Mouse (Mus musculus): Measurements from ENCODE around the gene Tmem184c.
A peak's percentile ranks its signal among the peaks of the same experiment; 100 is the strongest.

Gene Tmem184c

DNA sequence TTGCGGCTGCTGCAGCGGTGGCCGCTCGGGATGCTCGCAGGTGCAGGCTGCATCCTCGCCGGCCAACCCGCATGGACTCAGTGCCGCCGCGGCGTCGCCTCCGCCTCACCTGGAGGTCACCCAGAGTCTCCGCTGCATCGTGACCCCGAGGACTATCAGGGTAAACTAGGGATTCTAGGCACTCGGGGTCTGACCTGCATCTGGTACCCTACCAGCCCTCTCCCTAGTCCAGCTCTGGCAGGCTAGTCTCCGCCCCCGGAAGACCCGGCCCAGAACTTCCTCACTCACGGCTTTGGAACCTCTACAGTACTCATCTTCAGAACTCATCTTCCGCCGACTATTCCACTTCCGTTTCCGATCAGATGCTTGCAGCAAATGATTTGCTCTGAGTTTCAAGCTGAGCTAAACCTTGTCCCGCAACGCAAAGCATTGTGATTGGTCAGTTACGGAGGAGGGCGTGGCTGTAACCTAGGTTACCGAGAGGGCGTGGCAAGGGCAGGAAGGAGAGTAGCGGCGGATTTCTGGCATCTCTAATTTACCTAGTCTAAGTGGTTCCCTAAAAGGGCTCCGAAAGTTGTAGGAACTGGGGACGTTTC, at the start of gene Tmem184c:
TSS of gene Tmem184c (minus strand) at position 325 of the 596 bp plus-strand sequence.
- DNase-seq (ENCODE audit: low read depth, low spot score): peak; percentile 96

DNA sequence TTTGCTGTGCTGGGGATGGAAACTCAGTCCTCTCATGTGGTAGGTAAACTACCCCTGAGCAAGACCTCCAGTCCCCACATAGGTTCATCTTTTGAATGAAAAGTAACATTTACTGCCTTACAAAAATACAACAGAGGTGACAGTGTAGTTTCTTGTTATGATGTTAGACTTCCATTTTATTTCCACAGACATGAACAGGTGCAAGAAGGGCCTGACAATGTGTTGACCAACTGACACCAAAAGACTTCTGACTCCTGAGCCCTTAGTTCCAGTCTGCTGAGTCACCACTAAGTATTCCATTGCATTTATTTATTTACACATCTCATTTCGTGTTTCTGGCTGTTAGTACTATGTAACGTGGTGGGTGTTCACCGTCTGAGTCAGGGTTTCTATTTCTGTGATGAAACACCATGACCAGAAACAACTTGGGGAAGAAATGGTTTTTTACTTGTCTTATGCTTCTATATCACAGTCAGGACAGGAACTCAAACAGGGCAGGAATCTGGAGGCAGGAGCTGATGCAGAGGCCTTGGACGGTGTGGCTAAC, 49.1 kb upstream of the Tmem184c start:
- no peak for DNase-seq (ENCODE audit: low read depth, low spot score)

DNA sequence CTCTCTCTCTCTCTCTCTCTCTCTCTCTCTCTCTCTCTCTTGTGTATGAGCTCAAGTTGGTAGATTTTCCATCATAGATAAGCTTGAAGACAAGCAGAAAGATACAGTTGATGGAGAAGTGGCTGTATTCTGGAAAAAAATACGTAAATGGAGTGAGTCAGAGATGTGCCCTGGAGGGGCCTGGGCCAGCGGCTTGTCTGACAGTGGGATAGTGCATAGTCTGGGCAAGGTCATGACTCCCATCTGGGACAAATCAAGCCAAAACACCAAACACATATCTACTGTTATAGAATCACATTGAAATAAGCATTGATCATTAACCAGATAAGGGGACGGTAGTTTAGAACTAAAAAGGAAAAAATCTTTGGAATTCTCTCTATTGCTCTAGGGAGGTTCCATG, 47.9 kb upstream of the Tmem184c start:
- no peak for DNase-seq (ENCODE audit: low read depth, low spot score)

DNA sequence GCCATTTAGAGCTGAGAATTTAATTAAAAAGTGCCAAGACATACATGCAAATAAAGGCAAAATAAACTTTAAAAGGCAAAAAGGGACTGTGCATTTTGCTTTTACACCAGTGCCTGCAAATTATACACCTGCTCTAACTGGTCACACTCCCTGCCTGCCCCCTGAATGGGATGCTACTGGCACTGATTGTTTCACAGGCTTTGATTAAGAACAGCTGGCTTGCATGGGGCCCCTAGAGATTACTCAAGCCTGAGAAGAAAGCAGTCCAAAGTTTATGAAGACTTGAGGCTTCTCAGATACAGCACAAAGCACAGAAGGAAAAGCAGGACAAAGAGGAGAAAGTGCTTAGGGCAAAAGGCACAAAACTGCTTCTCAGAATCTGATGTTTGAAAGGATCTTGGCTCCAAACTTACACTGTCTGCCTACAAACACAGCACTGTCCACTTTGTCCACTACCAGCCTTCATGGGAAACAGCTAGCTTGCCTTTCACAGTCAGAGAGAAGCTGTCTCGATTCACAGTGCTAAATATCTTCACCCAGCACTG, 40.2 kb upstream of the Tmem184c start:
- no peak for DNase-seq (ENCODE audit: low read depth, low spot score)

DNA sequence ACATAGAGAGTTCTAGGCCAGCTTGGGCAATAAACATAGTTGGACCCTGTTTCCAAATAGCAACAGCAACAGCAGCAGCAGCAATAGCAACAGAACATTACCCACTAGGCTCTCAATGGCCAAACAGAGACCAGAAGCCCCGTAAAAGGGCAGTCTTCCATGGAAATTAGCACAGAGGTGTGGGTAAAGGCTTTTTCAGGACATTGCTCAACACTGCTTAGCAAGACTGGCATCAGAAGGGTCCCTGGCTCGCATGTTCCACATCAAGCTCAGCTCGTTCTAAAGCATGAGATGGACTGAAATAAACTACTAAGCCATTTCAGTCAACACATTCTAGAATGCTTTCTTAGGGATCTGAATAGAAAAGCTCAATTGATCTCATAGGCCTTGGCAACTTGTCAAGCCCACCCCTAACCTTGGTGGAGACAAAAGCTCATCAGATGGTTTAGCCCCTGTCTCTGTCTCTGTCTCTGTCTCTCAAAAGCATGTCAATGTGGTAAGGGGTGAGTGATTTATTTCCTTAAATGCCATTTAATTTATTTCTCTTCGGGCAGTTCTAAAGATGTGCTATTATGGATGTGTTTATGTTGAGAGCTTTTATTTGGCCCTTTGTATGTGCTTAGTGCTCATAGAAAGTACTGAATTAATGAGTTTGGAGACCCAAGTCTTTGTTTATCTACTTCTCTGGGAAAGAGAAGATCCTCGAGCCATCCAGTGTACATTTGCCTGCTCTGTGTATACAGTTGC, 29.8 kb upstream of the Tmem184c start:
- DNase-seq (ENCODE audit: low read depth, low spot score): no peak

DNA sequence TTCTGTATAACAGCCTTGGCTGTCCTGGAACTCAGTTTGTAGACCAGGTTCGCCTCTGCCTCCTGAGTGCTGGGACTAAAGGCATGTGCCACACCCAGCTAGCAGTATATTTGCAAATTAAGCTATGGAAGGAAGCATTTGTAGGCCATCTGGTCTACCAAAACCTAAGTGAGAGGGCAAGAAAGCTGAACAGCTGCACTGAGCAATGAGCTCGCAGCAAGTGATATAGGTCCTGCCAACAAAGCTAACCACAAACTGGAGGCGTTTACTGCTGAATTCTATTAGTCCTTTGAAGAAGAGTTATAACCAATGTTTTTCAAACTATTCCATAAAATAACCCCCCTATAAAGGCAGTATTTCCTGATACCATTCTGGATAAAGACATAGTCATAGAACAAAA, 27.1 kb upstream of the Tmem184c start:
- DNase-seq (ENCODE audit: low read depth, low spot score): no peak

DNA sequence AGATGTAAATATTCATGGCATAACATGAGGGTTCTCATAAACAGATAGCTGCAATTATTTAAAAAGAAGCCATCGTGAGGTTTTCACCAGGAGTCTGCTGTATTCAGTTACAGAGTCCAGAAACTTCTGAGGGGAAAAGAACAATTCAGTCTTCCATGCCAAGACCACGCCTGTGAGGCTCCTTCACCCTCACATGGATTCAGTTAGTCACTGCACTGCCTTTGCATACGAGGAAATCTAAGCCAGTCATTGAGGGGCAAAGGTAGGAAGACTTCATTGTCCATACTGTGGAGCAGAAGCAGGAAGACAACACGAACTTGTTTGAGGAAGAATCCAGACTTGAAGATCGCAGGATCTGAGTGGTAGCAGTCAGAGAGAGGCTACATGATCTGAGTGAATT, 23.5 kb upstream of the Tmem184c start:
- DNase-seq (ENCODE audit: low read depth, low spot score): no peak

DNA sequence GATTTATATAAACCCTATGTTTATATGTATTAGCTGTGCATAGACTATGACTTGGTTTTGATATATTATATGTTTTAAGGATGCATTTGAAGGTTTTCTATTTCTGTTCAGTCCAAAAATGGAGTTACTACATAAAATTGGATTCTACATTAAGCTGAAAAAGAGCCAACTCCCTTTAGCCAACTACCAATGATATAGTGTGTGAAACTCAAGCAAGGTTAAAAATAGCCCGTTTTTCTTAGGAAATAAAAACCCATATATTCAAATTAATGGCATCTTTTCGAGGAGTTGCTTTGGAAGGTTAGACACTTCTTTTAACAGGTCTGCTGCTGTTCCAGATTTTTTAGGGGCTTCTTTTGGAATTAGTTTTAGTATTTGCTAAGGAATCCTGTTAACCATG, 22.7 kb upstream of the Tmem184c start:
- DNase-seq (ENCODE audit: low read depth, low spot score): no peak

DNA sequence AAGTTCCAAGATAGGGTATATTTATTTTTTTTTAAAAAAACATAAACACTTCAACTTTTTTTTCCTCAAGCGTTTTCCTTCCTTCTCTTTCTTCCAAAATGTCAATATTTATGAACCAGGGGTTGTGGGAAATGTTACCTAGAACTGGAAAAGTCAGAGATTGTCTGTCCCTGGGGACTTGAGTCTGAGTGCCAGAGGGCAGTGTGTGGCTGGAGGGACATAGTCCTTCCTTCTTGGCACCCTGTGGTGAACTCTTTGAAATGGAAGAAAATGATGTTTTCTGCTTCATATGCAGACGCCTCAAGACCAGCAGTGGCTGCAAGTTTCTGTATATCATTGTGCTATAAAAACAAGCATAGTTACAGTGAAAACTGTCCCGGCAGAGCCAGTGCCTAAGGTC, 20.2 kb upstream of the Tmem184c start:
- DNase-seq (ENCODE audit: low read depth, low spot score): no peak

DNA sequence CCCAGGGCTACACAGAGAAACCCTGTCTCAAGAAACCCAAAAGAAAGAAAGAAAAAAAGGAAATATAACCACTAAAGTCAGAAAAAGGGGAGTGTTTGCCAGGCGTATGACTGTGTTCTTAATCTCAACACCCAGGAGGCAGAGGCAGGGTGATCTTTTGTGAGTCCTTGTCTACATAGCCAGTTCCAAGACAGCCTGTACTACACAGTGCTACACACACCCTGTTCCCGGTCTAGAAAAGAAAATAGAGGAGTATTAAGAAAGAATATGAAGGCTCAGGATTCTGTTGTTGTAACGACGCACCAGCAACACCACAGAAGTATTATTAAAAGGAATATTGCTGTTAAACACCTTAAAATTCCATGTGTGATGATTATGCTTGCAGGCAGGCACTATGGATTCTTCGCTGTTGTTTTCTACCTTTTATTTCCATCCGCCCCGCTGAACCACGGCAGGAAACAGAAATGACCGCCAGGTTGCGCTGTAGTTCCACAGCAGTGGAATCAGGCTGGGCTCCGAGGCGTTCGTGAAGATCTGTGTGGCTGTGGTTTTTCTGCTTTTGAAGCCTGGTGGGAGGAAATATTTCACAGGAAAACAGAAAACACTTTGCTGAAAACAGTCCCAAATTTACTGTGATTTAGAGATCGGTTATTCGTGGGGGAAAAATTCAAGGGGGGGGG, 19.5 kb upstream of the Tmem184c start:
- DNase-seq (ENCODE audit: low read depth, low spot score): peak; percentile 89

DNA sequence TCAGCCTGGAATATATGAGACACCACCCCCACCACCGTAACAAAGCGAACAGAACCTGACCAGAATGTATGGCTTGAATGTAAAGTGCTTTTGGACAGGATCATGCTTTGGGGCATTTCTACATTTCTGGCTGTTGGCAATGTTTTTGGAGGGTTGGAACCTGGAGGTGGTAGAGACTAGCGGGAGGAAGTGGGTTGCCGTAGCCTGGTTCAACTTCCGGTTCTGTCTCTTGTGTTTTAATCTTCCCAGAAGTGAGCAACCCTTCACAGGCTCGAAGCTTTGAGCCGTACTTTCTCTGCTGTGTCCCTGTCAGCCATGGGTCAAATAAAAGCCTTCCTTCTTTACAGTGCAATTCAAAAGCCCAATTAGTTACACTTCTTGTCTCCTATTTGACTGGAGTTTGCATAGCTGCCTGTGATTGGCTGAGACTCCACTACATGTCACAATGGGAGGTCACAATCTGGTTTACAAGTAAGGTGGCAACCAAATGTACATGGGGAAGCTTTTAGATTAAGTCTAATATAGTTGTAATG, 13.2 kb upstream of the Tmem184c start:
- DNase-seq (ENCODE audit: low read depth, low spot score): no peak

DNA sequence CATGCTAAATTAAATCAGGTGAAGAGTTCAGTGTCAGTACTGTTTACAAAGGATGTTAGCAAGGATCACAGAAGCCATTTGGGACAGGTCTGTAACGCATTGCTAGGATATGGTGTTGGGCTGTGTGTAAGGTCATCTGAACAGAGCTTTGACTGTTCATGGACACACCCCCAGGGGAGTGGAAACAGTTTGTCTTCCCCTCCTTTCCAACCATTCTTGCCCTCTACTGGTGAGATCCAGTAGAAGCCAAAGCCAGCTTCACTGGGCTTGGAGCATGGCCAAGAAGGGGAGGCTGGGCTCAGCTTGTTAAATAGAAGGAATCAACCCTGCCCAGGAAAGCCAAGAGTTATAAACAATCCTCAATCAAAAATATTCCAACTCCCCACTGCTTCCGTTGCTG, 7.4 kb upstream of the Tmem184c start:
- peak; percentile 26 for DNase-seq (ENCODE audit: low read depth, low spot score)

DNA sequence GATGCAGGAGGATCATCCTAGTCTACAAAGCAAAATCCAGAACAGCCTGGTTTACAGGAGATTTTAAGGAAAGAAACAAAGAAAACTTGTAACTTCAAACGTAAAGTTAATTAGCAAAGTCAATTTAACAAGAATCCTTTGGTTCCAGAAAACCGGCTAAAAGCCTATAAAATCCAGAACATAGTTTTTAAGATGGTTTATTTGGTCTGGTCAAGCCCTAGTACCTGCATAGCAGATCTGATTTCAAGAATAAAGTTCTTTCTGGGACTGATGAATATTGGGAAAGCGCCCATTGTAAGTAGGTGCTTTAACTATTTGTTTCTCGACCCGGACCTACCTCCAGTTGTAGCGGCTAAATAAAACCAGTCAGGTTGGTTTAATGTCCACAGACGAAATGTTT, 877 bp downstream of the Tmem184c start:
- DNase-seq (ENCODE audit: low read depth, low spot score): no peak

DNA sequence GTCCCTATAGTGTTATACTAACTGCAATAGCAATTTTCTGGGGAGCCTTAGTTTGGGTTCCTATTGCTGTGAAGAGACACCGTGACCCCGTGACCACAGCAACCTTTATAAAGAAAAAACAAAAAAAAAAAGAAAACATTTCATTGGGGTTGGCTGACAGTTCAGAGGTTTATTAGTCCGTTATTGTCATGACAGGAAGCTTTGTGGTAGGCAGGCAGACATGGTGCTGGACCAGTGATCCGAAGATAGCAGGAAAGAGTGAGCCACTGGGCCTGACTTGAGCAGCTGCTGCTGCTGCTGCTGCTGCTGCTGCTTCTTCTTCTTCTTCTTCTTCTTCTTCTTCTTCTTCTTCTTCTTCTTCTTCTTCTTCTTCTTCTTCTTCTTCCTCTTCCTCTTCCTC, 26.3 kb downstream of the Tmem184c start:
- no peak for DNase-seq (ENCODE audit: low read depth, low spot score)

DNA sequence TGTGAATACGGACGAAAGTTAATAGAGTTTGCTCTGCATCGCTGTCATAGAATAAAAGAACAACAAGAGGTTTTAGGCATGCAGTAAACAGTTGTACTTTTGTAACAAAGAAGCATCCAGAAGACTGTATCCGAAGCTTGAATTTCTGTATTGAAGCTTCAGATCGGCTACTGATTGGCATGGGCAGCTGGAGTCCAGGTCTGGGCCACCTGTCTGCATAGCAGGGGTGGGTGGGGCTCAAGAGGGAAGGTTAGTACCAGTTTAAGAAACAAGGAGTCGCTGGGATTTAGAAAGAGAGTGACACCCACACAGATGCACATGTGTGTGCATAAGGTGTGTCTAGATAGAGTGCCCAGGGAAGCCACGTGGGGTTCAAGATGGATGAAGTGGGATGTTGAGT, 32.8 kb downstream of the Tmem184c start:
- DNase-seq (ENCODE audit: low read depth, low spot score): no peak

DNA sequence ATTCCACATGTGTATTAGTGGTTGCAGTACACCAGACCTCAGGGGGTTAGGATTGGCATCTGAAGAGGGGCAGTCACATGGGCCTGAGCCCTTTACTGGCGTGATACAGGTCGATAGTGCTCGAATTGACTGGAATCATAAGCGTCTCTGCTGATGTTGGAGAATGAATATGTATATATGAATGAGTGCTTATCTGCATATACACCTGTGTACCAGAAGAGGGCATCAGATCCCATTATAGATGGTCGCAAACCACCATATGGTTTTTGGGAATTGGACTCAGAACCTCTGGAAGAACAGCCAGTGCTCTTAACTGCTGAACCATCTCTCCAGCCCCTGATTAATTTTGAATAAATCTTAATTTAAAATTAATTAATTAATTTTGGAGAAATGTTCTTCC, 36.3 kb downstream of the Tmem184c start:
- DNase-seq (ENCODE audit: low read depth, low spot score): no peak

DNA sequence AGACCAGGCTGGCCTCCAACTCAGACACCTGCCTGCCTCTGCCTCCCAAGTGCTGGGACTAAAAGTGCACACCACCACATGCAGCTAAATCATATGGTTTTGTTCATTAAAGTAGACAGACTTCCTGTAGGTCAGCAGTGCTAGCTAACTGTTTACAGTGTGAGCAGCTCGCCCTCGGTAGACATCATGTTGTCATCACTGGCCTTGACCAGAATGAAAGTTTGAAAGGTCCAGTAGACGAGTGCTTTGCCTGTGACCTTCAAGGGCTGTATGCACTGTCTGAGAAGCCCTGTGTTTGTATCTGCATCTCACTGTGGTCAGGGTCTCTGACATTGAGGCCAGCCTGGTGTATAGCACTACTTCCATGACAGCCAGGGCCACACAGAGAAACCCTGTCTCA, 49.1 kb downstream of the Tmem184c start:
- DNase-seq (ENCODE audit: low read depth, low spot score): no peak

DNA sequence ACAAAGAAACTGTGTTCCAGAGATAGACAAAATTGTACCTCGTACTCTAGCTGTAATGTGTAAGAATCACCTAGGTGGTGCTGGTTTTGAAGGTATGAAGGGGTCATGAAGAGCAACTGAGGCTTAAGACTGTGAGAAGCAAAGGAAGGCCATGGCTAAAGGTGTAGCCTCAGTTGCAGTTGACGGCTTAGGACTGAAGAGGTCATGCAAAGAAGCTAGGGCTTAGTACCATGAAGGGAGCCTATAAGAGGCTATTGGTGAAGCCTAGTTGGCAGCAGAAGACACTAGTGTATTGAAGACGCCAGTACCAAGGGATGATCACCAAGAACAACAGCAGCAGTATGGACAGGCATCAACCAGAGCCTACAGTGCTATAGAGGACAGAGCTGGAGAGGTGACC, 58.0 kb downstream of the Tmem184c start:
- DNase-seq (ENCODE audit: low read depth, low spot score): no peak

DNA sequence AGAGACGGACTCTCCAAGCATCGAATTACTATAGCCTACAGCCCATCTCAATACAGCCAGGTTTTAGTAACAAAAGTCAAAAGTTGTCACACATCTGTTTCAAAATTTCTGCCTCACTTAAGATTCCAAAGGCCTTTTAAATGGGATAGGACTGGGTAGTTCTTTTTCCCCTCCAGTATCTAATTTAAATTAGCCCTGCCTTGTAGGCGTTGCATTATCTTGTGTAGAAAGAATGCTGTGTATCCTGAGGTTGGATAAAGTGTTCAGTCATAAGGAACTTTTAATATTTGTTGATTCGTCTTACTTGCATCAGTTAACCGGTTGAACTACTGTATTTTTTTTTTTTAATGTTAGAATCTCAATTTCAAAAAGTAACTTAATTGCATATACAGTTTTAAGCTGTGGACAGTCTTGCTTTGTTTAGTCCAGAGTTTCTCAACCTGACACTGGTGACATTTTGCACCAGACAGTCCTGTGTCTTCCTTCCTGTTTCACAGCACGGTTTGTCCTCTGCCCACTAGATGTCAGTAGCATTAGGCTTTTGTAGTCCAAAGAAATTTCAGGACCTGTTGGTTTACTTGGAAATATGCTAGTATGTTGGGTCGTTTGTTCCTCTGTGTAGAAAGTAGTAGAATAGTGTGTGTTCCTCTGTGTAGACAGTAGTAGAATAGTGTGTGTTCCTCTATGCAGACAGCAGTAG, 60.5 kb downstream of the Tmem184c start:
- peak; percentile 10 for DNase-seq (ENCODE audit: low read depth, low spot score)

DNA sequence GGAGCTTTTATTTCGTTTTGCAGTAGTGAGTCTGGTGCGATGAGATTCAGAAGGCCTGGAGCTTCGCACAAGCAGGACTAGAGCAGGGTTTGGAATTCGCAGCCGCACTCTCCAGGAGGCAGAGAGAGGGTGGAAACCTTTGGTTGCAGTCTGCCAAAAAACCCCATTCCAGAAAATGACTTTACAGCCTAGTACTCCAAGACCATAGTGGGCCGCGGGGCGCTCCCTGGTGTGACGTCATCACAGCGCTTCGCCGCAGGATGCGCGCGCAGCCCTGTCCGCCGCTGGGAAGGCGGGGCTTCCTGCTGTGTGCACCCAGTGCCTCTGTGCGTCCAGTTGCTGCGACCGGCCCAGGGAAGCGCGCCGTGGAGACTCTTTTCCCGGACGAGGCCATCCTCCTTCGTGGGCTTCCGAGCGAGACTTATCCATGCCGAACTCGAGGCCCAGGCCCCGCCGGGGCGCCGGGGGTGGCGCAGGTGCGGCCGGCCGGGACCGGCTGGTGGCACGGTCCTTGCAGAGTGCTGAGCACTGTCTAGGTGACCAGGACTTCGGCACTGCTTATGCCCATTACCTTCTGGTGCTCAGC, 61.3 kb downstream of the Tmem184c start, which contains the start of gene Prmt9:
TSS of gene Prmt9 (plus strand) at position 277 of the 586 bp plus-strand sequence.
- DNase-seq (ENCODE audit: low read depth, low spot score): peak; percentile 92

All from forelimb bud, embryonic 11.5 days (tissue).